Mouse (Mus musculus) midbrain, embryonic 13.5 days (tissue): ENCODE measurements around the gene Cntn4. TPM values are rescaled to one million over a fixed set of nuclear protein-coding genes. Genes with fewer than 3 reads are reported as not detected.
A peak's percentile ranks its signal among the peaks of the same experiment; 100 is the strongest.

Experiments
- ATAC-seq: fragments of 200-750 bp; cut with Nextera tagmentation; 2 replicates; pipeline ENCODE4 v1.8.0; 2017; ENCODE audit warnings: mild to moderate bottlenecking, moderate TSS enrichment, moderate library complexity
- H3K27ac ChIP-seq: fragments of 300-500 bp; sonication (generic); 2 replicates; pipeline ENCODE4 v1.5.1; 2015; ENCODE audit warnings: inconsistent platforms, mild to moderate bottlenecking, moderate library complexity
- H3K27me3 ChIP-seq: fragments of 300-500 bp; sonication (generic); 2 replicates; pipeline ENCODE4 v1.6.1; 2015; ENCODE audit warnings: mild to moderate bottlenecking, inconsistent platforms
- H3K36me3 ChIP-seq: fragments of 300-500 bp; sonication (generic); 2 replicates; pipeline ENCODE4 v1.6.1; 2015; ENCODE audit warnings: mild to moderate bottlenecking, inconsistent platforms
- H3K4me1 ChIP-seq: fragments of 300-500 bp; sonication (generic); replicated peaks from 2 replicates; pipeline ENCODE4 v1.6.1; 2015; ENCODE audit warnings: inconsistent platforms
- H3K4me2 ChIP-seq: fragments of 300-500 bp; sonication (generic); replicated peaks from 2 replicates; pipeline ENCODE4 v1.6.1; 2015; ENCODE audit warnings: moderate library complexity, mild to moderate bottlenecking, inconsistent platforms
- H3K4me3 ChIP-seq: fragments of 300-500 bp; sonication (generic); replicated peaks from 2 replicates; pipeline ENCODE4 v1.5.1; 2015; ENCODE audit warnings: mild to moderate bottlenecking, inconsistent platforms
- H3K9ac ChIP-seq: fragments of 300-500 bp; sonication (generic); replicated peaks from 2 replicates; pipeline ENCODE4 v1.6.1; 2015; ENCODE audit warnings: mild to moderate bottlenecking, inconsistent platforms
- H3K9me3 ChIP-seq: fragments of 300-500 bp; sonication (generic); 2 replicates; pipeline ENCODE4 v1.6.1; 2016; ENCODE audit warnings: mild to moderate bottlenecking, inconsistent platforms
- WGBS: fragments of 180-500 bp; shearing (Covaris S2); methylation state at CpG from one replicate; pipeline ENCODE4 v1.1.7; 2015; 5-methylcytosine and 5-hydroxymethylcytosine counted together
- polyA plus RNA-seq: library from polyadenylated mRNA; unstranded; fragments of >200 nt; fragmentation: Nextera tagmentation; extraction: Ambion mirVana; gene quantifications from 2 replicates; pipeline ENCODE4 v1.2.1, GENCODE M21; 2015

Gene Cntn4
- polyA plus RNA-seq, 1 experiment from 2014 or later, result 10.9 TPM

DNA sequence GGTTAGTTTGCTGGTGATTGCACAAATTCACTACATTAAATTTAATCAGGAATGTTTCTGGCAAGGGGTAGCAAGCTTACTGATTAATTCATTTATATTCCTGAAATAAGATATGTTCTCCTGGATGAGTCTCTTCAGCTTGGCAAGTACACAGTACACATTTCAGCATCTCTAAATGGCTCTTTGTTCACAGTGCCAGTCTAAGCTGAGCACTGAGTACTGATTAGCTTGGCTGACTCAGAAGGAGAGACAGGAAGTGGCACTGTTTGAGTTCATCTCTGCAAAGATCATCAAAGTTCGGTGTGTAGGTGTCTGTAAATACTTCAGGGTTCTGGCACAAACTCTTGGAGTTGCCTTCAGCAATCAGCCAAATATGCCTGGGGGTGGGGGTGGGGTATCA lies 169.8 kb downstream of the Cntn4 start:
- H3K27me3 ChIP-seq, result no peaks in the 10 kb centered on the region
- H3K9me3 ChIP-seq, result no peaks in the 10 kb centered on the region
- H3K4me3 ChIP-seq, result no peak overlapping the region
- H3K9ac ChIP-seq, result no peak overlapping the region
- H3K4me2 ChIP-seq, result no peak overlapping the region
- H3K36me3 ChIP-seq, result no peaks in the 10 kb centered on the region
- ATAC-seq, result peak; percentile 65; the same call in 1 of the 2 replicates
- no peak overlapping the region for H3K27ac ChIP-seq
- 79% methylated on average over 1 of the region's 1 CpGs for WGBS
- H3K4me1 ChIP-seq, result no peaks in the 10 kb centered on the region

DNA sequence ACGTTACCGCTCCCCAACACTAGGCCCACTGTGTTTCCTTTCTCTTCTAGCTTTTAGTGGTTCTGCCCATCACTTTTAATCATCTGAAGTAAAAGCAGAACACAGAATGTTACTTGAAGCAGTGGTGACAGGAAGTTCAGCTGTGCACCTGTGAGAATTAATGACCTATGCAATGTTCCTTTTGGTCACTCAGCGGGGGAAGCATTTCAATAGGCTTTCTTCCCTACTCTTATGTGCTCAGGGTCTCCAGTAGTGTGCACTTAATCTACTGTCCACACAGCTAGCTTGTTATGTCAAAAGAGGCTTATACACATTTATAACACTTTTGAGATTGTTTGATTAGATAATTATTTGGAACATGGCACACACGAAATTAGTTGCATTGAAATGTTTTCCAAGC lies 215.4 kb downstream of the Cntn4 start:
- Histone ChIP-seq H3K27ac (no peak overlapping the region), H3K4me2 (no peak overlapping the region), H3K4me1 (no peaks in the 10 kb centered on the region), H3K4me3 (no peak overlapping the region), H3K36me3 (no peaks in the 10 kb centered on the region), H3K27me3 (no peaks in the 10 kb centered on the region), H3K9ac (no peak overlapping the region), H3K9me3 (no peaks in the 10 kb centered on the region)
- 81% methylated on average over 4 of the region's 4 CpGs for WGBS
- ATAC-seq, result no peak

- Histone ChIP-seq H3K9ac (no peak overlapping the region), H3K27ac (no peak overlapping the region), H3K27me3 (no peaks in the 10 kb centered on the region), H3K9me3 (no peaks in the 10 kb centered on the region), H3K4me2 (no peak overlapping the region), H3K4me3 (no peak overlapping the region), H3K4me1 (no peaks in the 10 kb centered on the region), H3K36me3 (no peaks in the 10 kb centered on the region)
- WGBS, result 88% methylated on average over 1 of the region's 1 CpGs
- no peak for ATAC-seq
These were observed 261.0 kb downstream of the Cntn4 start for GRCm38 (mm10) chr6:105938485-105938884.

GRCm38 (mm10) chr6:105939303-105939702 lies 261.8 kb downstream of the Cntn4 start:
- no peak overlapping the region for H3K27ac ChIP-seq
- no peak overlapping the region for H3K4me3 ChIP-seq
- no peaks in the 10 kb centered on the region for H3K27me3 ChIP-seq
- H3K4me1 ChIP-seq, result no peaks in the 10 kb centered on the region
- no peaks in the 10 kb centered on the region for H3K9me3 ChIP-seq
- H3K36me3 ChIP-seq, result no peaks in the 10 kb centered on the region
- H3K9ac ChIP-seq, result no peak overlapping the region
- no peak for ATAC-seq
- WGBS, result 87% methylated on average over 2 of the region's 2 CpGs
- no peak overlapping the region for H3K4me2 ChIP-seq

DNA sequence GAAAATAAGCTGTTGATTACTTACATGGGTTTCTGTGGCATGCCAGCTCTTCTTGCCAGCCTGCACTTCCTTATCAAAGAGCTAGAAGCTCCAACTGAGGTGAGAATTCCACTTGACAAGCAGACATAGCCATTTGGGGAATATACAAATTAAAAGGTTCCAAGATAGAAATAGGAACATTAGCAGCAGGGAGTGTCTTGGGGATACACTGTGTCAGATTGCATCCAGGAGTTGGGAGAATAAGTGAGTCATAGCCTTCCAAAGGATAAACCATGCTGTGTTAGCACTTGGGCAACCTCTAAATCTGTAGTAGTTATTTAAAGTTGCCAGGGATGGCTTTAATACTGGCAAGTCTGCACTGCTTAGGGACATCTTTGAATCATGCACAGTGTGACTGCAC lies 263.1 kb downstream of the Cntn4 start:
- H3K36me3 ChIP-seq, result no peaks in the 10 kb centered on the region
- H3K4me1 ChIP-seq, result no peaks in the 10 kb centered on the region
- H3K4me3 ChIP-seq, result no peak overlapping the region
- no peaks in the 10 kb centered on the region for H3K27me3 ChIP-seq
- H3K9me3 ChIP-seq, result no peaks in the 10 kb centered on the region
- H3K4me2 ChIP-seq, result no peak overlapping the region
- no peak for ATAC-seq
- H3K27ac ChIP-seq, result no peak overlapping the region
- H3K9ac ChIP-seq, result no peak overlapping the region

DNA sequence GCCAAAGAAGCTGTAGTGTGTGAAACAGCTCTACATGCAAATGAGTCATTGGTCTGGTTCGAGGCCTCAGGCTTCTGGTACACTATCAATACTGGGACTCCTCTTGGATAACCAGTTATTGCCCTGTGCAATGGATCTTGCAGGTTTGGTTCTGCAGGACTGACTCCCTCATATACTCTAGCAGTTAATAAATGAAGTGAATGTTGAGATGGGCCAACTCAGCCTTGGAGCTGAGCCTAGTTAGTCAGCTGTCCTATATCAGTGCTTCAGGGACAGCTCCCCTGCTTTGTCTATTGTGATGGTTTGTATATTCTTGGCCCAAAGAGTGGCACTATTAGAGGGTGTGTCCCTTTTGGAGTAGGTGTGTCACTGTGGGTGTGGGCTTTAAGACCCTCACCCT lies 314.0 kb downstream of the Cntn4 start:
- no peaks in the 10 kb centered on the region for H3K9me3 ChIP-seq
- 88% methylated on average over 1 of the region's 1 CpGs for WGBS
- no peak overlapping the region for H3K9ac ChIP-seq
- no peaks in the 10 kb centered on the region for H3K4me1 ChIP-seq
- H3K4me2 ChIP-seq, result no peak overlapping the region
- ATAC-seq, result no peak
- no peak overlapping the region for H3K4me3 ChIP-seq
- H3K27ac ChIP-seq, result no peak overlapping the region
- no peaks in the 10 kb centered on the region for H3K27me3 ChIP-seq
- no peaks in the 10 kb centered on the region for H3K36me3 ChIP-seq

DNA sequence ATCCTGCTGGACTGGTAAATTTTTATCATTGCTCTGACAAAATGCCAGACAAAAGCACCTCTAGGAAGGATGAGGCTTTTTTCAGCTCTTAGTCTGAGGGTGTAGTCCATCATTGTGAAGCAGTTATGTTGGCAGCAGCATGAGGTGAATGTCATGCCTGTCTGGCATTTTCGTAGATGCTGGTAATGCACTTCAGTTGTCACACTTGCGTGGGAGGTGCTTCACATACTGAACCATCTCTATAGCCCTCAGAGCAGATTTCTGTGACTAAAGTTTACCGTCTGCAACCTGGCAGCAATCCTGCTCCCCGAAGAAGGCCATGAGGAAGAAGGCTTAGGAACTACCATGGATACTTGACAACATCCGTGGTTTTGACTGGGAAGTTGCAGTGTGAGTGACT lies 335.6 kb downstream of the Cntn4 start:
- Histone ChIP-seq H3K36me3 (no peaks in the 10 kb centered on the region), H3K4me2 (no peak overlapping the region), H3K4me3 (no peak overlapping the region), H3K9me3 (no peaks in the 10 kb centered on the region), H3K9ac (no peak overlapping the region), H3K4me1 (no peaks in the 10 kb centered on the region), H3K27ac (no peak overlapping the region), H3K27me3 (no peaks in the 10 kb centered on the region)
- ATAC-seq, result no peak
- 81% methylated on average over 5 of the region's 5 CpGs for WGBS

DNA sequence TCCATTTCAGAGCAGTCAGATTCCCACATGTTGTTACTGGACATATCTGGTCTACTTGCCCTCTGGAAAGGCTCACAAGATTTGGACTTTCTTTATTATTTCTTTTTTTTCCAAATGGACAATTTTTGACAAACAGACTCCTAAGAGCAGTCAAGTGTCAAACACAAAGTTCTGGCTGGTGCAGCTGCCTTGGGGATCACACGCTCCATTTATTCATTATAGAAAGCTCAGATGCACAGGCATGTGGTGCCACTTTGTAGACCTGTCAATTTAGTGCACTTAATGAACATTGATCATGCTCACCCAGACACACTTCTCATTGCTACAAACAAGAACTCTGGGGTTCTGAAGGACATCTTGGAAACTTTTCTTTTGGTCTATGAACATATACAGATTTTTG lies 337.7 kb downstream of the Cntn4 start:
- Histone ChIP-seq H3K4me1 (no peaks in the 10 kb centered on the region), H3K9ac (no peak overlapping the region), H3K9me3 (no peaks in the 10 kb centered on the region), H3K4me3 (no peak overlapping the region), H3K27ac (no peak overlapping the region), H3K4me2 (no peak overlapping the region), H3K27me3 (no peaks in the 10 kb centered on the region), H3K36me3 (no peaks in the 10 kb centered on the region)
- no peak for ATAC-seq
- 67% methylated on average over 1 of the region's 1 CpGs for WGBS

DNA sequence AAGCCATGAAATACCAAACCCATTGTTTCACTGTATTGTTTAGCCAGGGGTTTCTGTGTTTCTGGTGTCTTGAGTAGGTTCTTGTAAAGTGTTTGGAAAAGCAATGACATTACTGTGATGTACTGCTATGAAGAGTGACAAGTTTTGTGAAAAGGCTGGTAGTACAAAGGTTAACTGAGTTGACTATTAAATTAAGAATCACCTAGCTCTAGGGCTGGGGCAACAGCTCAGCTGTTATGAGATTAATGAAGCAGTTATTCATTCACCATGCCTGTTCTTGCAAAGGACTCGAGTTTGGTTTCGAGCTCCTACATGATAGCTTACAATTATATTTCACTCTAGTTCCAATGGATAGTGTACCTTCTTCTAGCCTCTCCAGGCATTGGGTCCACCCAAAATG lies 371.4 kb downstream of the Cntn4 start:
- Histone ChIP-seq H3K4me3 (no peak overlapping the region), H3K9me3 (no peaks in the 10 kb centered on the region), H3K27ac (no peak overlapping the region), H3K9ac (no peak overlapping the region), H3K36me3 (no peaks in the 10 kb centered on the region), H3K27me3 (no peaks in the 10 kb centered on the region), H3K4me2 (no peak overlapping the region), H3K4me1 (no peaks in the 10 kb centered on the region)
- 92% methylated on average over 2 of the region's 2 CpGs for WGBS
- ATAC-seq, result no peak

DNA sequence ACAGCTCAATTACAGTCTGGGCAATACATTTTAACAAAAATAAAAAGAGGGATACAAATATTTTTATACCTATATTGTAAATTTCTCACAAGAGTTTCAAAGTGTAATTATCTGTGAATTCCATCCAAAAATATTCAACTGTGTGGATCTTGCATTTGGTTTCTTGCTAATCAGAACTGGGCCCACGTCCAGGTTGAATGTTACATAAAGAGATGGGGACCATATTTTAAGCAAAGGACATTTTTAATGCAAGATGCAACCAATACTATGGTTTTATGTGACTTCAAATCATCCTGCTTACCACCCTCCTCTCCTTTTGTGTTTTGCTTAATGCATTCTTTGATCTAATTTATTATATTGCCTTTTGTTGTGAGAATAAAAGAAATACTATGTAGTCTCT lies 378.7 kb downstream of the Cntn4 start:
- H3K27me3 ChIP-seq, result no peaks in the 10 kb centered on the region
- H3K27ac ChIP-seq, result no peak overlapping the region
- H3K36me3 ChIP-seq, result no peaks in the 10 kb centered on the region
- no peak overlapping the region for H3K4me2 ChIP-seq
- H3K9me3 ChIP-seq, result no peaks in the 10 kb centered on the region
- no peak for ATAC-seq
- 83% methylated on average over 1 of the region's 1 CpGs for WGBS
- H3K4me1 ChIP-seq, result no peaks in the 10 kb centered on the region
- no peak overlapping the region for H3K9ac ChIP-seq
- no peak overlapping the region for H3K4me3 ChIP-seq

DNA sequence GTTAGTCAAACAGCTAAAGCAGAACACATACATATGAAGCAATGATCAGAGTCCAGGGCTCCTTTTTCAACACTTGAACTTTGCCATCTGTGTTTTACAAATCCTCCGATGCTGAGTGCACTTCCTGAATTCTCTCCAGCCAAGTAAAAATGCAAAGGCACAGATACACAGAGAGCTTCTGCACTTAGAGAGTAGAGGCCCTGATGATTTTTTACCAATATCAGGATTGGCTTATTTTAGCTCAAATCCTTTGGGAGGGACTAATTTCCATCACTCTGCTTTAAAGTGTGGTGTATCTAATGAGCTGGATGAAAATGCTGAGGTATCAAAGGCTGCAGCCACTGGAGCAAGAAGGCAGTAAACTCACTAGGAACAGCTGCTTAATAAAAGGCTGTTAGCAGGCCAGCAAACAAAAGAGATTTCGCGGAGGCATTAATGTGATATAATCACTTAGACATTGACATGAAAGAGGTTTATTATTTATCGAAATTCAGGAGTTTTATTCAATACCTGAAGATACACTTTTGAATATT lies 400.7 kb downstream of the Cntn4 start:
- no peaks in the 10 kb centered on the region for H3K36me3 ChIP-seq
- no peaks in the 10 kb centered on the region for H3K27me3 ChIP-seq
- H3K27ac ChIP-seq, result peak overlapping the region; percentile 35; the same call in 1 of the 2 replicates
- H3K9ac ChIP-seq, result no peak overlapping the region
- H3K4me2 ChIP-seq, result no peak overlapping the region
- no peak overlapping the region for H3K4me3 ChIP-seq
- peaks cover 8% of the 10 kb centered on the region for H3K4me1 ChIP-seq
- WGBS, result 14% methylated on average over 4 of the region's 4 CpGs
- no peaks in the 10 kb centered on the region for H3K9me3 ChIP-seq
- peak; percentile 81 for ATAC-seq

- no peaks in the 10 kb centered on the region for H3K36me3 ChIP-seq
- no peak overlapping the region for H3K9ac ChIP-seq
- no peaks in the 10 kb centered on the region for H3K9me3 ChIP-seq
- ATAC-seq, result no peak
- peaks cover 8% of the 10 kb centered on the region for H3K4me1 ChIP-seq
- no peaks in the 10 kb centered on the region for H3K27me3 ChIP-seq
- no peak overlapping the region for H3K4me2 ChIP-seq
- H3K27ac ChIP-seq, result no peak overlapping the region
- no peak overlapping the region for H3K4me3 ChIP-seq
These were observed 401.2 kb downstream of the Cntn4 start for GRCm38 (mm10) chr6:106078629-106079028.

GRCm38 (mm10) chr6:106097856-106098255 lies 420.4 kb downstream of the Cntn4 start:
- Histone ChIP-seq H3K9ac (no peak overlapping the region), H3K4me1 (no peaks in the 10 kb centered on the region), H3K36me3 (no peaks in the 10 kb centered on the region), H3K27ac (no peak overlapping the region), H3K9me3 (no peaks in the 10 kb centered on the region), H3K4me2 (no peak overlapping the region), H3K27me3 (no peaks in the 10 kb centered on the region), H3K4me3 (no peak overlapping the region)
- WGBS, result 90% methylated on average over 4 of the region's 4 CpGs
- no peak for ATAC-seq
